Mouse (Mus musculus) neural tube, embryonic 12.5 days (tissue): Measurements from ENCODE around the gene Cacna1a. TPM values are rescaled to one million over a fixed set of nuclear protein-coding genes. Genes with fewer than 3 reads are reported as not detected.

ENCODE experiments used
- ATAC-seq: fragments of 200-750 bp; cut with Nextera tagmentation; 2 replicates; pipeline ENCODE4 v1.8.0; 2017; ENCODE audit warnings: low read depth, mild to moderate bottlenecking, moderate TSS enrichment, moderate library complexity; ENCODE audit not compliant: low FRiP score
- H3K27ac ChIP-seq: fragments of 300-500 bp; sonication (generic); 2 replicates; pipeline ENCODE4 v1.5.1; 2016
- H3K27me3 ChIP-seq: fragments of 300-500 bp; sonication (generic); replicated peaks from 2 replicates; pipeline ENCODE4 v1.6.1; 2016; ENCODE audit warnings: mild to moderate bottlenecking
- H3K36me3 ChIP-seq: fragments of 300-500 bp; sonication (generic); 2 replicates; pipeline ENCODE4 v1.6.1; 2016; ENCODE audit warnings: mild to moderate bottlenecking
- H3K4me1 ChIP-seq: fragments of 300-500 bp; sonication (generic); 2 replicates; pipeline ENCODE4 v1.6.1; 2016
- H3K4me2 ChIP-seq: fragments of 300-500 bp; sonication (generic); replicated peaks from 2 replicates; pipeline ENCODE4 v1.6.1; 2016; ENCODE audit warnings: mild to moderate bottlenecking
- H3K4me3 ChIP-seq: fragments of 300-500 bp; sonication (generic); 2 replicates; pipeline ENCODE4 v1.5.1; 2016
- H3K9ac ChIP-seq: fragments of 300-500 bp; sonication (generic); 2 replicates; pipeline ENCODE4 v1.6.1; 2016; ENCODE audit warnings: mild to moderate bottlenecking
- H3K9me3 ChIP-seq: fragments of 300-500 bp; sonication (generic); 2 replicates; pipeline ENCODE4 v1.6.1; 2016; ENCODE audit warnings: mild to moderate bottlenecking
- WGBS: fragments of 180-500 bp; shearing (Covaris S2); methylation state at CpG from one replicate; pipeline ENCODE4 v1.1.7; 2016; 5-methylcytosine and 5-hydroxymethylcytosine counted together
- polyA plus RNA-seq: library from polyadenylated mRNA; unstranded; fragments of >200 nt; fragmentation: Nextera tagmentation; extraction: Ambion mirVana; gene quantifications from 2 replicates; pipeline ENCODE4 v1.2.1, GENCODE M21; 2016

Cacna1a gene
- polyA plus RNA-seq, 1 experiment from 2014 or later = 19.6 TPM

GRCm38 (mm10) chr8:84365197-84365596, 23.0 kb upstream of the Cacna1a start:
- no peaks in the 10 kb centered on the region for H3K36me3 ChIP-seq
- no peaks in the 10 kb centered on the region for H3K9me3 ChIP-seq
- no peak overlapping the region for H3K9ac ChIP-seq
- H3K4me3 ChIP-seq = no peak overlapping the region
- H3K4me2 ChIP-seq = no peak overlapping the region
- H3K4me1 ChIP-seq = no peaks in the 10 kb centered on the region
- ATAC-seq = no peak
- no peak overlapping the region for H3K27ac ChIP-seq
- 0 out of 2 replicates have a peak, but pooled peaks cover 4% of the 10 kb centered on the region for H3K27me3 ChIP-seq
- 85% methylated on average over 1 of the region's 1 CpGs for WGBS

DNA sequence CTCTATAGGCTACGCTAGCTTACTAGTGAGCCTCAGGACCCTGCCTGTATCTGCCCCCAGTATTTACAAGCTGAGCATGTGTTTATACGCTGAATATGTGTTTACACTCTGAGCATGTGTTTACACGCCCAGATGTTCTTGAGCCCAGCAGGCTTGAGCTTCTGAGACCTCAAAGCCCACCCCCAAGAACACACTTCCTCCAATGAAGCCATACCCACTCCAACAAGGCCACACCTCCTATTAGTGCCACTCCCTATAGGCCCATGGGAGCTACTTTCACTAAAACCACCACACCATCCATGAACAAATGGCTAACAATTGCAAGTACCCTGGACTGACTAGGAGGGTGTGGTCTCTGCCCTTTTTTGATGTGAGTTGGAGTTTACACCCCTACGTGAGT, 17.3 kb upstream of the Cacna1a start:
- no peak for ATAC-seq
- no peaks in the 10 kb centered on the region for H3K9me3 ChIP-seq
- 73% methylated on average over 4 of the region's 4 CpGs for WGBS
- H3K9ac ChIP-seq = no peak overlapping the region
- no peaks in the 10 kb centered on the region for H3K36me3 ChIP-seq
- no peak overlapping the region for H3K4me2 ChIP-seq
- H3K27me3 ChIP-seq = no peaks in the 10 kb centered on the region
- H3K4me1 ChIP-seq = no peaks in the 10 kb centered on the region
- no peak overlapping the region for H3K4me3 ChIP-seq
- H3K27ac ChIP-seq = no peak overlapping the region

GRCm38 (mm10) chr8:84375038-84375437, 13.2 kb upstream of the Cacna1a start:
- no peaks in the 10 kb centered on the region for H3K4me1 ChIP-seq
- H3K27me3 ChIP-seq = no peaks in the 10 kb centered on the region
- no peaks in the 10 kb centered on the region for H3K9me3 ChIP-seq
- ATAC-seq = no peak
- H3K9ac ChIP-seq = no peak overlapping the region
- H3K27ac ChIP-seq = no peak overlapping the region
- WGBS = 40% methylated on average over 5 of the region's 5 CpGs
- H3K4me2 ChIP-seq = no peak overlapping the region
- no peaks in the 10 kb centered on the region for H3K36me3 ChIP-seq
- H3K4me3 ChIP-seq = no peak overlapping the region

DNA sequence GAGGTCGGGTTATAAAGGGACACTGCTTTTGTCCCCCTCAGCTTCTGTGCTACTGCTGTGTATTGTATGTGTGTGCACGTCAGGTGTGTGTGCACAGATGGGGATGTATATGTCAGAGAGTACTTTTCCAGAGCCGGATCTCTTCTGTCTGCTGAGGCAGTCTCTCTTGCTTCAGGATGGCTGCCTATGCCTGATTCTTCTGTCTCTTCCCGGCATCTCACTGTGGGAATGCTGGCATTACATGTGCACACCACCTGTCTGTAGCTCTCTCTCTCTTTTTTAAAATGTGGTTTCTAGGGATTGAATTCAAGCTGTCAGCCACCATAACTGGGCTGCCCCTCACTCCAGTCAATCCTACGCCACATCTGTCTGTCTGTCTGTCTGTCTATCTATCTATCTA, 12.4 kb upstream of the Cacna1a start:
- WGBS = 82% methylated on average over 5 of the region's 5 CpGs
- no peaks in the 10 kb centered on the region for H3K4me1 ChIP-seq
- H3K9me3 ChIP-seq = no peaks in the 10 kb centered on the region
- no peaks in the 10 kb centered on the region for H3K27me3 ChIP-seq
- no peak overlapping the region for H3K9ac ChIP-seq
- no peaks in the 10 kb centered on the region for H3K36me3 ChIP-seq
- H3K4me2 ChIP-seq = no peak overlapping the region
- no peak overlapping the region for H3K4me3 ChIP-seq
- H3K27ac ChIP-seq = no peak overlapping the region
- no peak for ATAC-seq

- H3K4me2 ChIP-seq = no peak overlapping the region
- no peaks in the 10 kb centered on the region for H3K9me3 ChIP-seq
- H3K36me3 ChIP-seq = no peaks in the 10 kb centered on the region
- no peaks in the 10 kb centered on the region for H3K27me3 ChIP-seq
- H3K27ac ChIP-seq = no peak overlapping the region
- no peak overlapping the region for H3K4me3 ChIP-seq
- H3K4me1 ChIP-seq = no peaks in the 10 kb centered on the region
- WGBS = 75% methylated on average over 6 of the region's 6 CpGs
- no peak for ATAC-seq
- H3K9ac ChIP-seq = no peak overlapping the region
Observed at GRCm38 (mm10) chr8:84376564-84376963, 11.7 kb upstream of the Cacna1a start.

- ATAC-seq = no peak
Observed at GRCm38 (mm10) chr8:84381676-84382075, 6.6 kb upstream of the Cacna1a start.

GRCm38 (mm10) chr8:84388773-84389172, 533 bp downstream of the Cacna1a start:
- no peaks in the 10 kb centered on the region for H3K27me3 ChIP-seq
- no peak overlapping the region for H3K4me3 ChIP-seq
- no peaks in the 10 kb centered on the region for H3K4me1 ChIP-seq
- 85% methylated on average over 9 of the region's 9 CpGs for WGBS
- no peaks in the 10 kb centered on the region for H3K9me3 ChIP-seq
- H3K4me2 ChIP-seq = no peak overlapping the region
- no peak overlapping the region for H3K9ac ChIP-seq
- H3K27ac ChIP-seq = no peak overlapping the region
- H3K36me3 ChIP-seq = no peaks in the 10 kb centered on the region
- no peak for ATAC-seq

More at GRCm38 (mm10) chr8:84381676-84382075, 6.6 kb upstream of the Cacna1a start:
- Histone ChIP-seq H3K36me3 (no peaks in the 10 kb centered on the region), H3K4me3 (no peak overlapping the region), H3K9me3 (no peaks in the 10 kb centered on the region), H3K4me1 (no peaks in the 10 kb centered on the region), H3K9ac (no peak overlapping the region), H3K27me3 (no peaks in the 10 kb centered on the region), H3K27ac (no peak overlapping the region), H3K4me2 (no peak overlapping the region)
- WGBS = 76% methylated on average over 7 of the region's 7 CpGs

DNA sequence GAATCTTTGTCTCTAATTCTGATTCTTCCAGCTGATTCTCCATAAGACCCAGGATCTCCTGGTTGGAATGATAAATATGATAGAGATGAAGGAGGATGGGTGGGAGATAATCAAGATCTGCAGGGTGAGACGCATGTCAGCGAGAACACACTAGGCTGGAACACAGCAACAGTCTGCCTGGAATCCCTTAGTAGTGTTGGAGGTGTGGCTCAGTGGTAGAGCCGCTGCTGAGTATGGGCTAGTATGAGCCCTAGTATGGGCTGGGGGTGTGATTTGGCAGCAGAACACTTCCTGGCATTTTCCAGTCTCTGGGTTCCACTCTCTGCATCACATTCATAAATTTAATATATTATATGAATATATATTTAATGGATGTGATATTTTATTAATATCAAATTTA, 933 bp downstream of the Cacna1a start:
- WGBS = 85% methylated on average over 3 of the region's 3 CpGs
- Histone ChIP-seq H3K9ac (no peak overlapping the region), H3K4me2 (no peak overlapping the region), H3K4me1 (no peaks in the 10 kb centered on the region), H3K27ac (no peak overlapping the region), H3K36me3 (no peaks in the 10 kb centered on the region), H3K9me3 (no peaks in the 10 kb centered on the region), H3K4me3 (no peak overlapping the region), H3K27me3 (no peaks in the 10 kb centered on the region)
- no peak for ATAC-seq

- H3K27ac ChIP-seq = no peak overlapping the region
- 85% methylated on average over 5 of the region's 5 CpGs for WGBS
- H3K4me3 ChIP-seq = no peak overlapping the region
Observed at GRCm38 (mm10) chr8:84391611-84392010, 3.4 kb downstream of the Cacna1a start.

GRCm38 (mm10) chr8:84395751-84396457, 7.7 kb downstream of the Cacna1a start:
- 74% methylated on average over 6 of the region's 6 CpGs for WGBS
- H3K4me3 ChIP-seq = no peak overlapping the region
- no peaks in the 10 kb centered on the region for H3K4me1 ChIP-seq
- no peak overlapping the region for H3K27ac ChIP-seq
- H3K4me2 ChIP-seq = no peak overlapping the region
- no peaks in the 10 kb centered on the region for H3K9me3 ChIP-seq
- H3K27me3 ChIP-seq = no peaks in the 10 kb centered on the region
- no peaks in the 10 kb centered on the region for H3K36me3 ChIP-seq
- H3K9ac ChIP-seq = no peak overlapping the region
- no peak for ATAC-seq

More at GRCm38 (mm10) chr8:84391611-84392010, 3.4 kb downstream of the Cacna1a start:
- ATAC-seq = no peak
- Histone ChIP-seq H3K36me3 (no peaks in the 10 kb centered on the region), H3K9ac (no peak overlapping the region), H3K4me2 (no peak overlapping the region), H3K9me3 (no peaks in the 10 kb centered on the region), H3K27me3 (no peaks in the 10 kb centered on the region), H3K4me1 (no peaks in the 10 kb centered on the region)

DNA sequence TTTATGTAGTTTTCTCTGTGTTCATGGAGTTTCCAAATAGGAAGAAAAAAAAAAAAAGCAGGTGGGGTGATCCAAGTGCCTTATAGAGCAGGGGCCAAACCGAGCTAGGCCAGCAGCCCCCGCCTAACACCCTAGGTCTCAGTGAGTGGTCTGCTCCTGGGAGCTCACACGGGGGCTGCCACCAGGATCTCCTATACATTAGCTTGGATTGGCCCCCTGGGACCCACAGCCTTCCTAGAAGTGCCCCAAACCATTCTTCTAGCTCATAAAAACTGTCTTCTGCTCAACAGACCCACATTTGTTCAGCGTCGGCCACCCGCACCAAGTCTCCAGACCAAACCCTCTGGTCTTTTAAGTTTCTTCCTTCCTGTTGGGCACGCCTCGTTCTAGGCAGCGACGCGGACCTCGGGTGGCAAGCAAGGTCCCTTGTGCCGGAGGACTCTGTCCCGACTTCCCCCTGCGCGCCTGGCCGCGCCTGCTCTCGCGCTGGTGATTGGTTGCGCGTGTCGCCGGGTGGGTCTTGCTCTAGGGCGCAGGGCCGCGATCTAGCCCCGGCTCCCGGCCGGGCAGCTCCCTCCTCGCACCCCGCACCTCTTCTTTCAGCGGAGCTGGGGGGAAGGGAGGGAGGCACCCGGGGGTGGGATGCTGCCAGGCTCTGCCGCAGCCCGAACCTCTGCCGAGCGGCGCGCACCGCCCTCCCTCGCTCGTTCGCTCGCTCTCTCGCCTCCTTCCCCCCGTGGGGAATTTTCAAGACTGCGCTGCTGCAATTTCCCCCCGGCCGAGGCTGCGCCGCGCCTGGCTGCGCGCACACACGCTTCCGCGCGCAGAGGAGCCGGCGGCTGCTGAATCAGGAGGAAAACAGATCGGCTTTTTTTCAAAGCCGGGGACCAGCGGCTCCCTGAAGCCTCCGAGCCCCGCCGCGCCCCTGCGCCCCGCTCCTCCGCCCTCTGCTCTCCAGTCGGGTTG, 25.9 kb downstream of the Cacna1a start:
- peak; percentile 72 for ATAC-seq
- 2% methylated on average over 72 of the region's 72 CpGs for WGBS
- no peaks in the 10 kb centered on the region for H3K36me3 ChIP-seq
- peak overlapping the region; percentile 85 for H3K9ac ChIP-seq
- peak overlapping the region; percentile 76 for H3K4me3 ChIP-seq
- 0 out of 2 replicates have a peak, but pooled peaks cover 2% of the 10 kb centered on the region for H3K27me3 ChIP-seq
- peak overlapping the region; percentile 85 for H3K27ac ChIP-seq
- peaks cover 20% of the 10 kb centered on the region for H3K4me1 ChIP-seq
- H3K4me2 ChIP-seq = peak overlapping the region; percentile 68
- H3K9me3 ChIP-seq = no peaks in the 10 kb centered on the region

DNA sequence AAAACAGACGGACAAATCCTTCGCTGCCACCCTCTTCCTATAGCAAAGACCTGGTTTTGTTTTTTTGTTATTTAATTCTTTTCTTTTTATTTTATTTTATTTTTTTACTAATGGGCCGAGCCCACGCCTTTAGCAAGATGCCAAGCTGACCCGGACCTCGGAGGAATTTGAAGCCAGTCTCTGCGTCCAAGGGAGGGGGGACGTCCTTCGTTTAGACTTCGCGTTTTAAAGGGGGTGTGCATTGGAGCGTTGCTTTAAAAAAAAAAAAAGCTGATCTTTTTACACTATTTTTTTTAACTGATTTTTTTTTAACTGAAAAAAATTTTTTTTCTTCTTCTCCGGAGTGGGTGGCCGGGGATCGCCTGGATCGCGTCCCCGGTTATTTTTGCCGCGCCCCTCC, 26.7 kb downstream of the Cacna1a start:
- Histone ChIP-seq H3K4me1 (peaks cover 20% of the 10 kb centered on the region), H3K9me3 (no peaks in the 10 kb centered on the region), H3K4me2 (peak overlapping the region; percentile 68), H3K4me3 (peak overlapping the region; percentile 76), H3K27ac (peak overlapping the region; percentile 85), H3K27me3 (0 out of 2 replicates have a peak, but pooled peaks cover 2% of the 10 kb centered on the region), H3K9ac (peak overlapping the region; percentile 85), H3K36me3 (no peaks in the 10 kb centered on the region)
- WGBS = under 1% methylated on average over 20 of the region's 20 CpGs
- no peak for ATAC-seq
